ENCODE assay signal across 10 mouse cellular contexts in genomic region chr4:141868051-141868450, GRCm38 (mm10). TPM values are rescaled to one million over a fixed set of nuclear protein-coding genes. Genes with fewer than 3 reads are reported as not detected.
DNase-seq lines count a peak whose midpoint lies in the region; ATAC-seq and TF ChIP-seq lines count a peak whose summit lies in the region.
"Had no signal": no experiment of that assay in that cellular context is flagged by ENCODE, and none has a peak within 500 bp of the region (broad histone marks: within the 10 kb centered on the region; RNA-seq: fewer than 3 reads in every experiment).

No protein-coding gene starts in this region.

- H3K4me2 ChIP-seq in heart, embryonic 15.5 days = no peak overlapping the region
- no peak overlapping the region for H3K4me2 ChIP-seq in midbrain, embryonic 12.5 days (replicated peaks)
- H3K4me2 ChIP-seq in midbrain, postnatal 0 days (ENCODE audit: low read depth, low read length, poor library complexity, severe bottlenecking) = no peak overlapping the region

- H3K27me3 ChIP-seq in heart, embryonic 15.5 days = no peaks in the 10 kb centered on the region
- no peaks in the 10 kb centered on the region for H3K27me3 ChIP-seq in midbrain, embryonic 12.5 days
- H3K27me3 ChIP-seq in midbrain, postnatal 0 days (ENCODE audit: insufficient read depth, low read length) = no peaks in the 10 kb centered on the region
- H3K27me3 ChIP-seq in small intestine, adult 2 months (ENCODE audit: control insufficient read depth, insufficient read depth, low read length) = no peaks in the 10 kb centered on the region

- no peaks in the 10 kb centered on the region for H3K9me3 ChIP-seq in heart, embryonic 15.5 days (replicated peaks)
- H3K9me3 ChIP-seq in midbrain, embryonic 12.5 days = no peaks in the 10 kb centered on the region
- H3K9me3 ChIP-seq in midbrain, postnatal 0 days (ENCODE audit: low read length) = no peaks in the 10 kb centered on the region

- ATAC-seq in heart, embryonic 15.5 days (replicated peaks; ENCODE audit: insufficient number of reproducible peaks, insufficient read depth, low FRiP score, low read depth) = no peak
- ATAC-seq in midbrain, embryonic 12.5 days (ENCODE audit: low FRiP score, low read depth) = no peak
- no peak for ATAC-seq in midbrain, postnatal 0 days (ENCODE audit: low FRiP score)

- no peaks in the 10 kb centered on the region for H3K36me3 ChIP-seq in heart, embryonic 15.5 days
- H3K36me3 ChIP-seq in midbrain, embryonic 12.5 days = peaks cover 20% of the 10 kb centered on the region
- no peaks in the 10 kb centered on the region; the same call in 1 of the 2 replicates for H3K36me3 ChIP-seq in midbrain, postnatal 0 days (ENCODE audit: insufficient read depth, low read length)
- peaks cover 46% of the 10 kb centered on the region for H3K36me3 ChIP-seq in small intestine, adult 2 months (ENCODE audit: control insufficient read depth, insufficient read depth, low read length)

- peaks cover 90% of the 10 kb centered on the region for H3K4me1 ChIP-seq in heart, embryonic 15.5 days (replicated peaks)
- peaks cover 59% of the 10 kb centered on the region for H3K4me1 ChIP-seq in midbrain, embryonic 12.5 days
- peaks cover 18% of the 10 kb centered on the region; the same call in 1 of the 2 replicates for H3K4me1 ChIP-seq in midbrain, postnatal 0 days (ENCODE audit: insufficient read depth, low read length)
- H3K4me1 ChIP-seq in small intestine, adult 2 months (ENCODE audit: control insufficient read depth, insufficient read depth, insufficient read length, low read length) = peaks cover 75% of the 10 kb centered on the region

- no peak overlapping the region for H3K4me3 ChIP-seq in heart, embryonic 15.5 days
- no peak overlapping the region for H3K4me3 ChIP-seq in midbrain, embryonic 12.5 days
- H3K4me3 ChIP-seq in midbrain, postnatal 0 days (ENCODE audit: low read depth, low read length) = no peak overlapping the region
- no peak overlapping the region for H3K4me3 ChIP-seq in small intestine, adult 2 months (ENCODE audit: low read depth, low read length)

- H3K27ac ChIP-seq in heart, embryonic 15.5 days = peak overlapping the region; percentile 89
- H3K27ac ChIP-seq in midbrain, embryonic 12.5 days (replicated peaks) = peak overlapping the region; percentile 78
- H3K27ac ChIP-seq in midbrain, postnatal 0 days (ENCODE audit: low read depth, low read length) = no peak overlapping the region
- H3K27ac ChIP-seq in small intestine, adult 2 months (ENCODE audit: insufficient read depth, low read depth, low read length) = peak overlapping the region; percentile 45

- 72% methylated on average over 10 of the region's 10 CpGs for WGBS in heart, embryonic 15.5 days
- 87% methylated on average over 10 of the region's 10 CpGs for WGBS in midbrain, embryonic 12.5 days
- WGBS in midbrain, postnatal 0 days = 73% methylated on average over 10 of the region's 10 CpGs
- WGBS in small intestine, adult 2 months = 87% methylated on average over 10 of the region's 10 CpGs

- peak; percentile 35 for DNase-seq in cerebellum, adult 11-12 months
- no peak for DNase-seq in cerebellum, adult 11 months
- no peak for DNase-seq in heart, postnatal 4 days
- no peak for DNase-seq in midbrain, postnatal 0 days (ENCODE audit: low spot score)
- no peak for DNase-seq in right cerebral cortex, adult 2 months (ENCODE audit: low spot score in 2 of 2)

- no peak overlapping the region; the same call in 1 of the 2 replicates for H3K9ac ChIP-seq in heart, embryonic 15.5 days
- no peak overlapping the region for H3K9ac ChIP-seq in midbrain, embryonic 12.5 days (replicated peaks)
- no peak overlapping the region for H3K9ac ChIP-seq in midbrain, postnatal 0 days (replicated peaks; ENCODE audit: low read length, poor library complexity, severe bottlenecking)

- no peak for TF ChIP-seq POLR2A in small intestine, adult 2 months (IDR thresholded peaks at IDR 0.05; ENCODE audit: low read depth, low read length)

- no peak for TF ChIP-seq CTCF in midbrain, postnatal 0 days (IDR thresholded peaks at IDR 0.05)
- no peak for TF ChIP-seq CTCF in small intestine, adult 2 months (IDR thresholded peaks at IDR 0.05; ENCODE audit: extremely low read depth, insufficient read length, insufficient replicate concordance, low read depth, low read length)

RNA-seq across cellular contexts. Expression of gene Efhd2, which starts 6.7 kb away (rescaled TPM):
- polyA plus RNA-seq in heart, embryonic 15.5 days (2015; fragmentation: Nextera tagmentation; extraction: Ambion mirVana) = 62.0 and 79.3 TPM in 2 replicates
- total RNA-seq in heart, postnatal 4 days (2021) = 10 to 100 TPM; 46.5 to 50.5 TPM
- 96.8 and 112 TPM in 2 replicates for polyA plus RNA-seq in midbrain, embryonic 12.5 days (2016; fragmentation: Nextera tagmentation; extraction: Ambion mirVana)
- 38.8 TPM in 2 replicates for total RNA-seq in midbrain, postnatal 0 days (2014; rRNA removed)
- polyA plus RNA-seq in midbrain, postnatal 0 days (2015; fragmentation: Nextera tagmentation; extraction: Ambion mirVana) = 49.0 and 54.8 TPM in 2 replicates
- polyA plus RNA-seq in small intestine, adult 2 months (2012; rRNA removed) = 188 and 423 TPM in 2 replicates

RNA-seq across cellular contexts. Expression of gene Ctrc, which starts 21.9 kb away (rescaled TPM):
- polyA plus RNA-seq in heart, embryonic 15.5 days (2015; fragmentation: Nextera tagmentation; extraction: Ambion mirVana) = not detected in 2 replicates
- not detected for total RNA-seq in heart, postnatal 4 days (2021)
- polyA plus RNA-seq in midbrain, embryonic 12.5 days (2016; fragmentation: Nextera tagmentation; extraction: Ambion mirVana) = not detected in 2 replicates
- not detected in 2 replicates for total RNA-seq in midbrain, postnatal 0 days (2014; rRNA removed)
- not detected in 2 replicates for polyA plus RNA-seq in midbrain, postnatal 0 days (2015; fragmentation: Nextera tagmentation; extraction: Ambion mirVana)
- 13.9 and 8,604 TPM in 2 replicates for polyA plus RNA-seq in small intestine, adult 2 months (2012; rRNA removed)
- total RNA-seq: ES-E14; left cerebral cortex, postnatal 36 days had no signal

RNA-seq across cellular contexts. Expression of gene Cela2a, which starts 42.1 kb away (rescaled TPM):
- polyA plus RNA-seq in heart, embryonic 15.5 days (2015; fragmentation: Nextera tagmentation; extraction: Ambion mirVana) = 0.35 TPM in 1 of 2 replicates, not detected in the other
- not detected for total RNA-seq in heart, postnatal 4 days (2021)
- polyA plus RNA-seq in midbrain, embryonic 12.5 days (2016; fragmentation: Nextera tagmentation; extraction: Ambion mirVana) = not detected in 2 replicates
- not detected in 2 replicates for total RNA-seq in midbrain, postnatal 0 days (2014; rRNA removed)
- not detected in 2 replicates for polyA plus RNA-seq in midbrain, postnatal 0 days (2015; fragmentation: Nextera tagmentation; extraction: Ambion mirVana)
- polyA plus RNA-seq in small intestine, adult 2 months (2012; rRNA removed) = 124 and 65,009 TPM in 2 replicates
- total RNA-seq: left cerebral cortex, postnatal 36 days had no signal

Comparison
In these comparisons a context has a peak if more than half of its experiments do, and no peak if none do; other contexts are left out.
1. RNA of gene Ctrc, which starts 21.9 kb away (polyA plus RNA-seq): 13.9 to 8,604 TPM in small intestine, adult 2 months; not detected in heart, embryonic 15.5 days, not detected in midbrain, embryonic 12.5 days and not detected in midbrain, postnatal 0 days; every median in the first group is over 10 times any median in the second.
2. RNA of gene Cela2a, which starts 42.1 kb away (polyA plus RNA-seq): 124 to 65,009 TPM in small intestine, adult 2 months; 0.35 TPM in heart, embryonic 15.5 days, not detected in midbrain, embryonic 12.5 days and not detected in midbrain, postnatal 0 days; every median in the first group is over 10 times any median in the second.